In the genomic region with DNA sequence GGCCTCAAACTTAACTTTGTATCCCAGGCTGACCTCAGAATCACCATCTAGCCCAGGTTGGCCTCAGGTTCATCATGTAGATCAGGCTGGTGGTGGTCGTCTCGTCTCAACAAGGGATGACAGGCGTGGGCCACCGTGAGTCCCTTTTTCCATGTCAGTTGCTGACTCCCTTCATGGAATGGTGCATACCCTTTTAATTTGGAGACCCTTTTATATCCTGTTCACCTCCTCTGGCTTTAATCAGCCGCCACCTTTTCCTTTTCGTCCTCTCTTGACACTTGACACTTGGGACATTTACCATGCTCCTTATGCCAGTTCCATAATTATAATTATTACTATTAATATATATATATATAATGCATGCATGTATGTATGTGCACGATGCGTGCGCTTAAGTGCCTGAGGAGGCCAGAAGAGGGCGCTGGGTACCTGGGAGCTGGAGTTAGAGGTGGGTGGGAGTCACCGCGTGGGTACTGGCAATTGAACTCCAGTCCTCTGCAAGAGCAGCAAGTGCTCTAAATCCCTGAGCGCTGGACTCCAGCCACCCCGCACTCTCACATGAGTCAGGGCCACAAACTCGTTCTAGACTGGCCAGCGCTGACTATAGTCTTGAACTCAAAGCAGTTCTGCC, we compare ENCODE assay signal across 8 mouse cellular contexts. TPM values are rescaled to one million over a fixed set of nuclear protein-coding genes. Genes with fewer than 3 reads are reported as not detected.
DNase-seq lines count a peak whose midpoint lies in the region; ATAC-seq and TF ChIP-seq lines count a peak whose summit lies in the region.

No protein-coding gene starts in this region.

- DNase-seq in lung, embryonic 14.5 days: no peak
- no peak for DNase-seq in lung, postnatal 36 days
- DNase-seq in frontal cortex, postnatal 25 days (ENCODE audit: low spot score in 2 of 2): no peak
- no peak for DNase-seq in thymus, postnatal 36 days

- H3K27me3 ChIP-seq in lung, embryonic 14.5 days (ENCODE audit: insufficient read depth, low read length): 0 out of 2 replicates have a peak, but pooled peaks cover 5% of the 10 kb centered on the region
- no peaks in the 10 kb centered on the region for H3K27me3 ChIP-seq in hindbrain, embryonic 12.5 days
- 0 out of 2 replicates have a peak, but pooled peaks cover 3% of the 10 kb centered on the region for H3K27me3 ChIP-seq in midbrain, embryonic 12.5 days

- peak overlapping the region; percentile 83 for H3K4me2 ChIP-seq in lung, embryonic 14.5 days
- H3K4me2 ChIP-seq in hindbrain, embryonic 12.5 days (replicated peaks): peak overlapping the region; percentile 76
- H3K4me2 ChIP-seq in midbrain, embryonic 12.5 days (replicated peaks): peak overlapping the region; percentile 77

- 0 out of 2 replicates have a peak, but pooled peaks cover 5% of the 10 kb centered on the region for H3K4me1 ChIP-seq in lung, embryonic 14.5 days (ENCODE audit: insufficient read depth)
- H3K4me1 ChIP-seq in brown adipose tissue, adult 24 weeks (ENCODE audit: control insufficient read depth, insufficient read depth, insufficient read length, low read length): peaks cover 28% of the 10 kb centered on the region; the same call in 1 of the 2 replicates
- H3K4me1 ChIP-seq in hindbrain, embryonic 12.5 days: peaks cover 11% of the 10 kb centered on the region; the same call in 1 of the 2 replicates
- H3K4me1 ChIP-seq in midbrain, embryonic 12.5 days: peaks cover 12% of the 10 kb centered on the region; the same call in 1 of the 2 replicates

- H3K9ac ChIP-seq in lung, embryonic 14.5 days: peak overlapping the region; percentile 85
- peak overlapping the region; percentile 95 for H3K9ac ChIP-seq in hindbrain, embryonic 12.5 days
- H3K9ac ChIP-seq in midbrain, embryonic 12.5 days (replicated peaks): peak overlapping the region; percentile 90

- peak overlapping the region; percentile 76 for H3K4me3 ChIP-seq in lung, embryonic 14.5 days (ENCODE audit: low read depth, low read length)
- peak overlapping the region; percentile 75 for H3K4me3 ChIP-seq in brown adipose tissue, adult 24 weeks (ENCODE audit: insufficient read depth, low read depth, low read length)
- peak overlapping the region; percentile 83 for H3K4me3 ChIP-seq in hindbrain, embryonic 12.5 days
- H3K4me3 ChIP-seq in midbrain, embryonic 12.5 days: peak overlapping the region; percentile 83

- H3K9me3 ChIP-seq in lung, embryonic 14.5 days (ENCODE audit: low read depth, low read length): no peaks in the 10 kb centered on the region
- 0 out of 2 replicates have a peak, but pooled peaks cover 4% of the 10 kb centered on the region for H3K9me3 ChIP-seq in hindbrain, embryonic 12.5 days (replicated peaks)
- H3K9me3 ChIP-seq in midbrain, embryonic 12.5 days: peaks cover 5% of the 10 kb centered on the region

- peaks cover 4% of the 10 kb centered on the region; the same call in 1 of the 2 replicates for H3K36me3 ChIP-seq in lung, embryonic 14.5 days (ENCODE audit: insufficient read depth)
- no peaks in the 10 kb centered on the region for H3K36me3 ChIP-seq in hindbrain, embryonic 12.5 days
- peaks cover 16% of the 10 kb centered on the region; the same call in 1 of the 2 replicates for H3K36me3 ChIP-seq in midbrain, embryonic 12.5 days

- WGBS in lung, embryonic 14.5 days: 68% methylated on average over 16 of the region's 16 CpGs
- WGBS in hindbrain, embryonic 12.5 days: 70% methylated on average over 16 of the region's 16 CpGs
- 72% methylated on average over 16 of the region's 16 CpGs for WGBS in midbrain, embryonic 12.5 days

- H3K27ac ChIP-seq in lung, embryonic 14.5 days (ENCODE audit: low read depth): no peak overlapping the region
- H3K27ac ChIP-seq in brown adipose tissue, adult 24 weeks (replicated peaks; ENCODE audit: low read depth, low read length): peak overlapping the region; percentile 67
- no peak overlapping the region for H3K27ac ChIP-seq in hindbrain, embryonic 12.5 days
- no peak overlapping the region for H3K27ac ChIP-seq in midbrain, embryonic 12.5 days (replicated peaks)

- ATAC-seq in lung, embryonic 14.5 days (ENCODE audit: insufficient read depth): no peak
- no peak for ATAC-seq in hindbrain, embryonic 12.5 days (ENCODE audit: low FRiP score)
- no peak; the same call in 1 of the 2 replicates for ATAC-seq in midbrain, embryonic 12.5 days (ENCODE audit: low FRiP score, low read depth)
- no peak for ATAC-seq in erythroid progenitor cell, adult 5-6 weeks (replicated peaks; ENCODE audit: low FRiP score, poor library complexity, severe bottlenecking)

- peak; percentile 35 for TF ChIP-seq CTCF in lung, embryonic 14.5 days (IDR thresholded peaks at IDR 0.05; ENCODE audit: low read depth)

RNA-seq across cellular contexts. Expression of a gene that starts 7.0 kb away (rescaled TPM):
- polyA plus RNA-seq in lung, embryonic 14.5 days (2014; fragmentation: Nextera tagmentation; extraction: Ambion mirVana): 76.1 and 77.3 TPM in 2 replicates
- polyA plus RNA-seq in brown adipose tissue, adult 24 weeks (2012; ENCODE audit: insufficient read depth, insufficient read length, missing spikeins): 11.6 and 14.3 TPM in 2 replicates
- polyA plus RNA-seq in hindbrain, embryonic 12.5 days (2016; fragmentation: Nextera tagmentation; extraction: Ambion mirVana): 57.0 and 62.9 TPM in 2 replicates
- polyA plus RNA-seq in midbrain, embryonic 12.5 days (2016; fragmentation: Nextera tagmentation; extraction: Ambion mirVana): 63.1 and 65.9 TPM in 2 replicates
- 5.0 and 11.7 TPM in 2 replicates for total RNA-seq in erythroid progenitor cell, adult 5-6 weeks (2015; ENCODE audit: low replicate concordance)
- total RNA-seq in erythroid progenitor cell, adult 5-6 weeks (2017; ENCODE audit: low replicate concordance): 4.5 and 9.1 TPM in 2 replicates

RNA-seq across cellular contexts. Expression of a gene that starts 51.1 kb away (rescaled TPM):
- polyA plus RNA-seq in lung, embryonic 14.5 days (2014; fragmentation: Nextera tagmentation; extraction: Ambion mirVana): 27.5 and 28.3 TPM in 2 replicates
- polyA plus RNA-seq in brown adipose tissue, adult 24 weeks (2012; ENCODE audit: insufficient read depth, insufficient read length, missing spikeins): 21.9 and 23.3 TPM in 2 replicates
- polyA plus RNA-seq in hindbrain, embryonic 12.5 days (2016; fragmentation: Nextera tagmentation; extraction: Ambion mirVana): 53.3 and 56.0 TPM in 2 replicates
- polyA plus RNA-seq in midbrain, embryonic 12.5 days (2016; fragmentation: Nextera tagmentation; extraction: Ambion mirVana): 59.4 and 66.5 TPM in 2 replicates
- 15.1 and 31.4 TPM in 2 replicates for total RNA-seq in erythroid progenitor cell, adult 5-6 weeks (2015; ENCODE audit: low replicate concordance)
- 17.2 and 18.1 TPM in 2 replicates for total RNA-seq in erythroid progenitor cell, adult 5-6 weeks (2017; ENCODE audit: low replicate concordance)

RNA-seq across cellular contexts. Expression of a gene that starts 51.1 kb away (rescaled TPM):
- polyA plus RNA-seq in lung, embryonic 14.5 days (2014; fragmentation: Nextera tagmentation; extraction: Ambion mirVana): 23.1 and 24.3 TPM in 2 replicates
- polyA plus RNA-seq in brown adipose tissue, adult 24 weeks (2012; ENCODE audit: insufficient read depth, insufficient read length, missing spikeins): 23.4 and 27.8 TPM in 2 replicates
- polyA plus RNA-seq in hindbrain, embryonic 12.5 days (2016; fragmentation: Nextera tagmentation; extraction: Ambion mirVana): 23.5 and 34.7 TPM in 2 replicates
- 26.5 and 29.1 TPM in 2 replicates for polyA plus RNA-seq in midbrain, embryonic 12.5 days (2016; fragmentation: Nextera tagmentation; extraction: Ambion mirVana)
- 8.6 and 10.9 TPM in 2 replicates for total RNA-seq in erythroid progenitor cell, adult 5-6 weeks (2015; ENCODE audit: low replicate concordance)
- 1.8 TPM in 1 of 2 replicates, not detected in the other for total RNA-seq in erythroid progenitor cell, adult 5-6 weeks (2017; ENCODE audit: low replicate concordance)
